7 mouse cellular contexts compared by ENCODE assay signal in genomic region chr2:169929540-169930497, GRCm38 (mm10).
DNase-seq lines count a peak whose midpoint lies in the region; ATAC-seq and TF ChIP-seq lines count a peak whose summit lies in the region.

No protein-coding gene starts in this region.

- ATAC-seq in forebrain, embryonic 16.5 days: peak; percentile 48
- peak; percentile 36; the same call in 1 of the 2 replicates for ATAC-seq in limb, embryonic 11.5 days (ENCODE audit: insufficient number of reproducible peaks, low FRiP score, low TSS enrichment, low read depth)
- ATAC-seq in midbrain, embryonic 13.5 days: peak; percentile 72
- ATAC-seq in stomach, postnatal 0 days (ENCODE audit: low FRiP score, low TSS enrichment): peak; percentile 61; the same call in 1 of the 2 replicates

- 51% methylated on average over 23 of the region's 23 CpGs for WGBS in forebrain, embryonic 16.5 days
- WGBS in limb, embryonic 11.5 days: 56% methylated on average over 23 of the region's 23 CpGs
- 52% methylated on average over 23 of the region's 23 CpGs for WGBS in midbrain, embryonic 13.5 days
- 50% methylated on average over 23 of the region's 23 CpGs for WGBS in stomach, postnatal 0 days

- no peak overlapping the region for H3K27ac ChIP-seq in forebrain, embryonic 16.5 days (ENCODE audit: low read length)
- H3K27ac ChIP-seq in limb, embryonic 11.5 days (replicated peaks; ENCODE audit: low read depth, low read length): no peak overlapping the region
- H3K27ac ChIP-seq in midbrain, embryonic 13.5 days: 0 out of 2 replicates have a peak overlapping the region, but pooled peaks have one; percentile 16
- H3K27ac ChIP-seq in stomach, postnatal 0 days (replicated peaks): no peak overlapping the region

- peak overlapping the region; percentile 66 for H3K4me2 ChIP-seq in forebrain, embryonic 16.5 days (ENCODE audit: low read length)
- peak overlapping the region; percentile 48 for H3K4me2 ChIP-seq in limb, embryonic 11.5 days (ENCODE audit: low read depth, severe bottlenecking)
- peak overlapping the region; percentile 55 for H3K4me2 ChIP-seq in midbrain, embryonic 13.5 days (replicated peaks)
- H3K4me2 ChIP-seq in stomach, postnatal 0 days (replicated peaks; ENCODE audit: low read depth): peak overlapping the region; percentile 54

- H3K4me1 ChIP-seq in forebrain, embryonic 16.5 days (replicated peaks; ENCODE audit: control insufficient read depth, insufficient read depth, low read length): peaks cover 13% of the 10 kb centered on the region
- H3K4me1 ChIP-seq in limb, embryonic 11.5 days (ENCODE audit: control insufficient read depth, insufficient read depth, low read length): no peaks in the 10 kb centered on the region
- peaks cover 19% of the 10 kb centered on the region for H3K4me1 ChIP-seq in midbrain, embryonic 13.5 days (replicated peaks)
- no peaks in the 10 kb centered on the region for H3K4me1 ChIP-seq in stomach, postnatal 0 days (replicated peaks; ENCODE audit: control insufficient read depth, insufficient read depth)

- H3K9me3 ChIP-seq in forebrain, embryonic 16.5 days (ENCODE audit: control insufficient read depth, low read length): no peaks in the 10 kb centered on the region
- no peaks in the 10 kb centered on the region for H3K9me3 ChIP-seq in limb, embryonic 11.5 days (ENCODE audit: control insufficient read depth, low read length)
- no peaks in the 10 kb centered on the region for H3K9me3 ChIP-seq in midbrain, embryonic 13.5 days
- H3K9me3 ChIP-seq in stomach, postnatal 0 days (ENCODE audit: control insufficient read depth, low read length): no peaks in the 10 kb centered on the region

- H3K9ac ChIP-seq in forebrain, embryonic 16.5 days (replicated peaks; ENCODE audit: low read depth, low read length): peak overlapping the region; percentile 49
- H3K9ac ChIP-seq in limb, embryonic 11.5 days (ENCODE audit: low read length): peak overlapping the region; percentile 17; the same call in 1 of the 2 replicates
- peak overlapping the region; percentile 42 for H3K9ac ChIP-seq in midbrain, embryonic 13.5 days (replicated peaks)
- H3K9ac ChIP-seq in stomach, postnatal 0 days (ENCODE audit: low read length): 0 out of 2 replicates have a peak overlapping the region, but pooled peaks have one; percentile 8

- DNase-seq in WW6 (ENCODE audit: low read depth, low spot score): peak; percentile 66
- DNase-seq in cerebellum, adult 11-12 months: peak; percentile 28
- DNase-seq in induced T-regulatory cell, adult 2 months (ENCODE audit: low read depth): peak; percentile 49
- peak; percentile 81 for DNase-seq in limb, embryonic 11.5 days (ENCODE audit: low spot score)
- peak; percentile 73 for DNase-seq in stomach, postnatal 0 days (ENCODE audit: low spot score)

- no peaks in the 10 kb centered on the region for H3K36me3 ChIP-seq in forebrain, embryonic 16.5 days (ENCODE audit: control insufficient read depth, insufficient read depth)
- no peaks in the 10 kb centered on the region for H3K36me3 ChIP-seq in limb, embryonic 11.5 days (ENCODE audit: control insufficient read depth, insufficient read depth, low read length)
- H3K36me3 ChIP-seq in midbrain, embryonic 13.5 days: no peaks in the 10 kb centered on the region
- H3K36me3 ChIP-seq in stomach, postnatal 0 days (ENCODE audit: control insufficient read depth, insufficient read depth, low read length): no peaks in the 10 kb centered on the region

- no peak for TF ChIP-seq CTCF in stomach, postnatal 0 days (IDR thresholded peaks at IDR 0.05; ENCODE audit: low read depth)

- peak overlapping the region; percentile 45 for H3K4me3 ChIP-seq in forebrain, embryonic 16.5 days (replicated peaks; ENCODE audit: low read length)
- peak overlapping the region; percentile 26 for H3K4me3 ChIP-seq in limb, embryonic 11.5 days (ENCODE audit: low read depth, low read length)
- H3K4me3 ChIP-seq in midbrain, embryonic 13.5 days (replicated peaks): peak overlapping the region; percentile 35
- peak overlapping the region; percentile 26; the same call in 1 of the 2 replicates for H3K4me3 ChIP-seq in stomach, postnatal 0 days (ENCODE audit: low read depth, low read length)

- no peaks in the 10 kb centered on the region for H3K27me3 ChIP-seq in forebrain, embryonic 16.5 days (replicated peaks; ENCODE audit: control insufficient read depth, insufficient read depth, low read length)
- H3K27me3 ChIP-seq in limb, embryonic 11.5 days (ENCODE audit: control insufficient read depth, insufficient read depth, low read length): no peaks in the 10 kb centered on the region
- no peaks in the 10 kb centered on the region for H3K27me3 ChIP-seq in midbrain, embryonic 13.5 days
- no peaks in the 10 kb centered on the region for H3K27me3 ChIP-seq in stomach, postnatal 0 days (ENCODE audit: control insufficient read depth, insufficient read depth, low read length)

- no peak for TF ChIP-seq EP300 in stomach, postnatal 0 days (optimal IDR thresholded peaks at IDR 0.05)

Comparison
In these comparisons a context has a peak if more than half of its experiments do, and no peak if none do; other contexts are left out.
1. DNase-seq: peak in every context shown above with its lines; median percentile 81 in limb, embryonic 11.5 days; 73 in stomach, postnatal 0 days; 66 in WW6; 49 in induced T-regulatory cell, adult 2 months; 28 in cerebellum, adult 11-12 months.